Mouse (Mus musculus) ES-E14 (cell line): ENCODE results near the gene Clmn.

Experiments
- CHD2 ChIP-seq: IDR thresholded peaks from 2 replicates; pipeline ENCODE4 v1.6.1; 2014; ENCODE audit warnings: mild to moderate bottlenecking, low read depth, low read length, inconsistent platforms
- HCFC1 ChIP-seq: IDR thresholded peaks from 2 replicates; pipeline ENCODE4 v1.6.1; 2012; ENCODE audit warnings: low read length, inconsistent platforms, borderline replicate concordance; ENCODE audit not compliant: insufficient read depth
- ZC3H11A ChIP-seq: IDR thresholded peaks from 2 replicates; pipeline ENCODE4 v1.6.1; 2012; ENCODE audit warnings: low read depth, mild to moderate bottlenecking, inconsistent platforms, low read length, borderline replicate concordance
- ZNF384 ChIP-seq: IDR thresholded peaks from 2 replicates; pipeline ENCODE4 v1.6.1; 2012; ENCODE audit warnings: low read depth, low read length, inconsistent platforms

- TF ChIP-seq CHD2 (no peak), ZNF384 (no peak), HCFC1 (peak; percentile 44; the same call in 1 of the 2 replicates), ZC3H11A (peak; percentile 41; the same call in 1 of the 2 replicates)
These were observed 33.8 kb upstream of the Clmn start for GRCm38 (mm10) chr12:104898718-104899117.
